10 mouse cellular contexts compared by ENCODE assay signal in the genomic region with DNA sequence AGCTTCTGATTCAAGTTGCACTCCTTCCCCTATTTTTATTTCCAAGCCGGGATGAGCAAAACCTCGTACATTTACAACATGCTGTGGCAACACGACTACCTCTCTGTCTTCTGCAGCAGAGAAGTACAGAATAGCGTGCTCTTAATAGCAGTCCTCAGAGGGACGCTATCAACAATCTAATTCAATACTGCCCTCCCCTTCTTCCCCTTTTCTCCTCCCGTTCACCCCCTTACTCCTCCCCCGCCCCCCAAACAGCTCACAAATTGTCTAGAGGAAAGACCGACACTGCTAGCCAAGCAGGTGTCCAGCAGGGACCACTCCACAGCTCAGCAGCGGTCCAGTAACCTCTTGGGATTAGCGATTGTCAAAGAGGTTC.
A peak's percentile ranks its signal among the peaks of the same experiment; 100 is the strongest.
DNase-seq lines count a peak whose midpoint lies in the region; ATAC-seq lines count a peak whose summit lies in the region.
"Had no signal": no experiment of that assay in that cellular context is flagged by ENCODE, and none has a peak within 500 bp of the region (broad histone marks: within the 10 kb centered on the region; RNA-seq: fewer than 3 reads in every experiment).

No protein-coding gene starts in this region.

- ATAC-seq in heart, embryonic 15.5 days (replicated peaks; ENCODE audit: insufficient number of reproducible peaks, insufficient read depth, low FRiP score, low read depth), result no peak
- no peak for ATAC-seq in embryonic facial prominence, embryonic 14.5 days (ENCODE audit: low read depth)
- ATAC-seq in hindbrain, embryonic 11.5 days (ENCODE audit: low FRiP score), result 0 out of 2 replicates have a peak, but pooled peaks have one; percentile 56
- peak; percentile 63; the same call in 1 of the 2 replicates for ATAC-seq in neural tube, embryonic 12.5 days (ENCODE audit: low FRiP score, low read depth)
- ATAC-seq: liver, postnatal 0 days had no signal

- H3K4me2 ChIP-seq in heart, embryonic 15.5 days, result peak overlapping the region; percentile 43
- peak overlapping the region; percentile 34 for H3K4me2 ChIP-seq in embryonic facial prominence, embryonic 14.5 days (ENCODE audit: low read depth, low read length)
- no peak overlapping the region for H3K4me2 ChIP-seq in hindbrain, embryonic 11.5 days (replicated peaks; ENCODE audit: low read depth, low read length)
- H3K4me2 ChIP-seq in neural tube, embryonic 12.5 days (replicated peaks), result peak overlapping the region; percentile 47

- H3K4me1 ChIP-seq in heart, embryonic 15.5 days (replicated peaks), result no peaks in the 10 kb centered on the region
- H3K4me1 ChIP-seq in embryonic facial prominence, embryonic 14.5 days (ENCODE audit: control insufficient read depth, insufficient read depth, low read length), result no peaks in the 10 kb centered on the region
- H3K4me1 ChIP-seq in hindbrain, embryonic 11.5 days (replicated peaks; ENCODE audit: control insufficient read depth, insufficient read depth, low read length), result no peaks in the 10 kb centered on the region
- no peaks in the 10 kb centered on the region for H3K4me1 ChIP-seq in neural tube, embryonic 12.5 days

- H3K9ac ChIP-seq in heart, embryonic 15.5 days, result no peak overlapping the region
- no peak overlapping the region for H3K9ac ChIP-seq in embryonic facial prominence, embryonic 14.5 days (ENCODE audit: low read depth, low read length)
- no peak overlapping the region for H3K9ac ChIP-seq in hindbrain, embryonic 11.5 days (ENCODE audit: low read depth, low read length)
- no peak overlapping the region for H3K9ac ChIP-seq in neural tube, embryonic 12.5 days
- H3K9ac ChIP-seq: liver, postnatal 0 days had no signal

- 33% methylated on average over 10 of the region's 10 CpGs for WGBS in heart, embryonic 15.5 days
- 22% methylated on average over 10 of the region's 10 CpGs for WGBS in embryonic facial prominence, embryonic 14.5 days
- 29% methylated on average over 10 of the region's 10 CpGs for WGBS in hindbrain, embryonic 11.5 days
- 22% methylated on average over 10 of the region's 10 CpGs for WGBS in neural tube, embryonic 12.5 days

- H3K27ac ChIP-seq in heart, embryonic 15.5 days, result peak overlapping the region; percentile 6; the same call in 1 of the 2 replicates
- no peak overlapping the region for H3K27ac ChIP-seq in embryonic facial prominence, embryonic 14.5 days (replicated peaks; ENCODE audit: low read depth, low read length)
- no peak overlapping the region for H3K27ac ChIP-seq in hindbrain, embryonic 11.5 days (ENCODE audit: low read depth, low read length)
- H3K27ac ChIP-seq in neural tube, embryonic 12.5 days, result no peak overlapping the region

- H3K27me3 ChIP-seq in heart, embryonic 15.5 days, result no peaks in the 10 kb centered on the region
- H3K27me3 ChIP-seq in embryonic facial prominence, embryonic 14.5 days (replicated peaks; ENCODE audit: control insufficient read depth, insufficient read depth, low read length), result no peaks in the 10 kb centered on the region
- H3K27me3 ChIP-seq in hindbrain, embryonic 11.5 days (ENCODE audit: control insufficient read depth, insufficient read depth, low read length), result no peaks in the 10 kb centered on the region
- H3K27me3 ChIP-seq in neural tube, embryonic 12.5 days (replicated peaks), result no peaks in the 10 kb centered on the region

- no peak for DNase-seq in heart, postnatal 4 days
- DNase-seq in embryonic facial prominence, embryonic 14.5 days (ENCODE audit: low spot score), result peak; percentile 1
- DNase-seq in hindbrain, embryonic 11.5 days (ENCODE audit: low spot score), result peak; percentile 7
- no peak for DNase-seq in spleen, adult 12 weeks (ENCODE audit: low spot score)
- DNase-seq in thymus, postnatal 36 days, result no peak
- no peak for DNase-seq in lung, postnatal 14 days
- DNase-seq: kidney, adult 18-20 months; liver, postnatal 0 days had no signal

- H3K36me3 ChIP-seq in heart, embryonic 15.5 days, result no peaks in the 10 kb centered on the region
- no peaks in the 10 kb centered on the region for H3K36me3 ChIP-seq in embryonic facial prominence, embryonic 14.5 days (ENCODE audit: control insufficient read depth, insufficient read depth, low read length)
- no peaks in the 10 kb centered on the region for H3K36me3 ChIP-seq in hindbrain, embryonic 11.5 days (ENCODE audit: control insufficient read depth, insufficient read depth, low read length)
- no peaks in the 10 kb centered on the region for H3K36me3 ChIP-seq in neural tube, embryonic 12.5 days

- H3K4me3 ChIP-seq in heart, embryonic 15.5 days, result peak overlapping the region; percentile 24
- no peak overlapping the region for H3K4me3 ChIP-seq in embryonic facial prominence, embryonic 14.5 days (ENCODE audit: low read depth, low read length)
- peak overlapping the region; percentile 13; the same call in 1 of the 2 replicates for H3K4me3 ChIP-seq in hindbrain, embryonic 11.5 days (ENCODE audit: low read depth, low read length)
- H3K4me3 ChIP-seq in neural tube, embryonic 12.5 days, result 0 out of 2 replicates have a peak overlapping the region, but pooled peaks have one; percentile 5

- no peaks in the 10 kb centered on the region for H3K9me3 ChIP-seq in heart, embryonic 15.5 days (replicated peaks)
- no peaks in the 10 kb centered on the region for H3K9me3 ChIP-seq in embryonic facial prominence, embryonic 14.5 days (ENCODE audit: control insufficient read depth, low read length)
- no peaks in the 10 kb centered on the region for H3K9me3 ChIP-seq in hindbrain, embryonic 11.5 days (ENCODE audit: control insufficient read depth, low read length)
- no peaks in the 10 kb centered on the region for H3K9me3 ChIP-seq in neural tube, embryonic 12.5 days

Comparison
In these comparisons a context has a peak if more than half of its experiments do, and no peak if none do; other contexts are left out.
1. ATAC-seq: peak in hindbrain, embryonic 11.5 days (single experiment) and neural tube, embryonic 12.5 days (single experiment); none in heart, embryonic 15.5 days (single experiment) and embryonic facial prominence, embryonic 14.5 days (single experiment).
2. DNase-seq: peak in embryonic facial prominence, embryonic 14.5 days (single experiment) and hindbrain, embryonic 11.5 days (single experiment); none in heart, postnatal 4 days (single experiment), spleen, adult 12 weeks (single experiment), thymus, postnatal 36 days (0 of 2) and lung, postnatal 14 days (single experiment).